Mouse (Mus musculus): Measurements from ENCODE around the gene Mapk3. TPM values are rescaled to one million over a fixed set of nuclear protein-coding genes. Genes with fewer than 3 reads are reported as not detected.
A peak's percentile ranks its signal among the peaks of the same experiment; 100 is the strongest.

Gene Mapk3
- polyA plus RNA-seq, 1 experiment from 2014 or later, result 54.9 TPM

- WGBS, result 83% methylated on average over 5 of the region's 5 CpGs
- 0 out of 2 replicates have a peak, but pooled peaks cover 3% of the 10 kb centered on the region for H3K4me1 ChIP-seq
- H3K27ac ChIP-seq (replicated peaks), result no peak overlapping the region
- H3K9me3 ChIP-seq (replicated peaks), result no peaks in the 10 kb centered on the region
- H3K36me3 ChIP-seq, result no peaks in the 10 kb centered on the region
- no peak for DNase-seq (ENCODE audit: low spot score)
- H3K27me3 ChIP-seq (ENCODE audit: low read depth, poor library complexity, severe bottlenecking), result no peaks in the 10 kb centered on the region
- no peak overlapping the region for H3K4me3 ChIP-seq
Measured at GRCm38 (mm10) chr7:126740977-126741376, 18.4 kb upstream of the Mapk3 start.

- H3K27ac ChIP-seq (replicated peaks), result no peak overlapping the region
- WGBS, result 88% methylated on average over 5 of the region's 5 CpGs
- no peak overlapping the region for H3K4me3 ChIP-seq
- no peaks in the 10 kb centered on the region for H3K9me3 ChIP-seq (replicated peaks)
- H3K36me3 ChIP-seq, result no peaks in the 10 kb centered on the region
- no peak for DNase-seq (ENCODE audit: low spot score)
- H3K27me3 ChIP-seq (ENCODE audit: low read depth, poor library complexity, severe bottlenecking), result no peaks in the 10 kb centered on the region
- 0 out of 2 replicates have a peak, but pooled peaks cover 3% of the 10 kb centered on the region for H3K4me1 ChIP-seq
Measured at GRCm38 (mm10) chr7:126741452-126741851, 17.9 kb upstream of the Mapk3 start.

GRCm38 (mm10) chr7:126741964-126742482 lies 17.4 kb upstream of the Mapk3 start:
- WGBS, result 91% methylated on average over 13 of the region's 13 CpGs
- Histone ChIP-seq H3K27me3 (ENCODE audit: low read depth, poor library complexity, severe bottlenecking) (no peaks in the 10 kb centered on the region), H3K36me3 (no peaks in the 10 kb centered on the region), H3K4me3 (no peak overlapping the region), H3K27ac (replicated peaks) (no peak overlapping the region), H3K4me1 (peaks cover 7% of the 10 kb centered on the region; the same call in 1 of the 2 replicates), H3K9me3 (replicated peaks) (no peaks in the 10 kb centered on the region)
- DNase-seq (ENCODE audit: low spot score), result no peak

GRCm38 (mm10) chr7:126746066-126746465 lies 13.3 kb upstream of the Mapk3 start:
- 95% methylated on average over 12 of the region's 12 CpGs for WGBS
- Histone ChIP-seq H3K9me3 (replicated peaks) (no peaks in the 10 kb centered on the region), H3K27ac (replicated peaks) (no peak overlapping the region), H3K4me1 (peaks cover 4% of the 10 kb centered on the region; the same call in 1 of the 2 replicates), H3K27me3 (ENCODE audit: low read depth, poor library complexity, severe bottlenecking) (no peaks in the 10 kb centered on the region), H3K4me3 (no peak overlapping the region), H3K36me3 (no peaks in the 10 kb centered on the region)
- DNase-seq (ENCODE audit: low spot score), result no peak

GRCm38 (mm10) chr7:126746798-126747197 lies 12.6 kb upstream of the Mapk3 start:
- Histone ChIP-seq H3K4me3 (no peak overlapping the region), H3K27me3 (ENCODE audit: low read depth, poor library complexity, severe bottlenecking) (no peaks in the 10 kb centered on the region), H3K27ac (replicated peaks) (no peak overlapping the region; the same call in 1 of the 2 replicates), H3K9me3 (replicated peaks) (no peaks in the 10 kb centered on the region), H3K36me3 (no peaks in the 10 kb centered on the region), H3K4me1 (peaks cover 4% of the 10 kb centered on the region; the same call in 1 of the 2 replicates)
- 55% methylated on average over 6 of the region's 6 CpGs for WGBS
- DNase-seq (ENCODE audit: low spot score), result no peak

GRCm38 (mm10) chr7:126748824-126749223 lies 10.6 kb upstream of the Mapk3 start:
- Histone ChIP-seq H3K4me3 (no peak overlapping the region), H3K9me3 (replicated peaks) (no peaks in the 10 kb centered on the region), H3K4me1 (peaks cover 4% of the 10 kb centered on the region; the same call in 1 of the 2 replicates), H3K36me3 (no peaks in the 10 kb centered on the region), H3K27me3 (ENCODE audit: low read depth, poor library complexity, severe bottlenecking) (no peaks in the 10 kb centered on the region), H3K27ac (replicated peaks) (no peak overlapping the region)
- WGBS, result 78% methylated on average over 7 of the region's 7 CpGs
- no peak for DNase-seq (ENCODE audit: low spot score)

- H3K27ac ChIP-seq (replicated peaks), result no peak overlapping the region
- H3K36me3 ChIP-seq, result no peaks in the 10 kb centered on the region
- WGBS, result 95% methylated on average over 17 of the region's 17 CpGs
- no peaks in the 10 kb centered on the region for H3K27me3 ChIP-seq (ENCODE audit: low read depth, poor library complexity, severe bottlenecking)
- no peaks in the 10 kb centered on the region for H3K9me3 ChIP-seq (replicated peaks)
- peaks cover 9% of the 10 kb centered on the region; the same call in 1 of the 2 replicates for H3K4me1 ChIP-seq
- DNase-seq (ENCODE audit: low spot score), result no peak
- H3K4me3 ChIP-seq, result no peak overlapping the region
Measured at GRCm38 (mm10) chr7:126749582-126750343, 9.6 kb upstream of the Mapk3 start.

- H3K27me3 ChIP-seq (ENCODE audit: low read depth, poor library complexity, severe bottlenecking), result no peaks in the 10 kb centered on the region
- no peaks in the 10 kb centered on the region for H3K9me3 ChIP-seq (replicated peaks)
- 2% methylated on average over 9 of the region's 9 CpGs for WGBS
- peak; percentile 81 for DNase-seq (ENCODE audit: low spot score)
- peaks cover 18% of the 10 kb centered on the region for H3K4me1 ChIP-seq
- H3K36me3 ChIP-seq, result no peaks in the 10 kb centered on the region
- H3K27ac ChIP-seq (replicated peaks), result peak overlapping the region; percentile 76
- H3K4me3 ChIP-seq, result 0 out of 2 replicates have a peak overlapping the region, but pooled peaks have one; percentile 12
Measured at GRCm38 (mm10) chr7:126754866-126755265, 4.5 kb upstream of the Mapk3 start.

GRCm38 (mm10) chr7:126758539-126758938 lies 862 bp upstream of the Mapk3 start:
- WGBS, result 73% methylated on average over 7 of the region's 7 CpGs
- Histone ChIP-seq H3K27ac (replicated peaks) (peak overlapping the region; percentile 95), H3K4me1 (peaks cover 48% of the 10 kb centered on the region)

GRCm38 (mm10) chr7:126759672-126760390 lies 430 bp downstream of the Mapk3 start:
- H3K27ac ChIP-seq (replicated peaks), result peak overlapping the region; percentile 95
- peaks cover 42% of the 10 kb centered on the region for H3K4me1 ChIP-seq
- H3K36me3 ChIP-seq, result peaks cover 36% of the 10 kb centered on the region
- peak overlapping the region; percentile 80 for H3K4me3 ChIP-seq
- H3K27me3 ChIP-seq (ENCODE audit: low read depth, poor library complexity, severe bottlenecking), result no peaks in the 10 kb centered on the region
- under 1% methylated on average over 23 of the region's 24 CpGs for WGBS
- DNase-seq (ENCODE audit: low spot score), result no peak
- H3K9me3 ChIP-seq (replicated peaks), result no peaks in the 10 kb centered on the region

More at GRCm38 (mm10) chr7:126758539-126758938, 862 bp upstream of the Mapk3 start:
- Histone ChIP-seq H3K4me3 (peak overlapping the region; percentile 80; the same call in 1 of the 2 replicates), H3K9me3 (replicated peaks) (no peaks in the 10 kb centered on the region), H3K36me3 (peaks cover 23% of the 10 kb centered on the region), H3K27me3 (ENCODE audit: low read depth, poor library complexity, severe bottlenecking) (no peaks in the 10 kb centered on the region)
- DNase-seq (ENCODE audit: low spot score), result no peak

GRCm38 (mm10) chr7:126760391-126760802 lies 996 bp downstream of the Mapk3 start:
- H3K27me3 ChIP-seq (ENCODE audit: low read depth, poor library complexity, severe bottlenecking), result no peaks in the 10 kb centered on the region
- DNase-seq (ENCODE audit: low spot score), result peak; percentile 41
- no peaks in the 10 kb centered on the region for H3K9me3 ChIP-seq (replicated peaks)
- 24% methylated on average over 3 of the region's 3 CpGs for WGBS
- peak overlapping the region; percentile 95 for H3K27ac ChIP-seq (replicated peaks)
- H3K36me3 ChIP-seq, result peaks cover 42% of the 10 kb centered on the region
- H3K4me1 ChIP-seq, result peaks cover 37% of the 10 kb centered on the region
- H3K4me3 ChIP-seq, result peak overlapping the region; percentile 80

- WGBS, result 81% methylated on average over 4 of the region's 4 CpGs
- DNase-seq (ENCODE audit: low spot score), result no peak
- Histone ChIP-seq H3K27ac (replicated peaks) (peak overlapping the region; percentile 95), H3K4me3 (peak overlapping the region; percentile 80), H3K9me3 (replicated peaks) (no peaks in the 10 kb centered on the region), H3K36me3 (peaks cover 47% of the 10 kb centered on the region), H3K4me1 (peaks cover 37% of the 10 kb centered on the region), H3K27me3 (ENCODE audit: low read depth, poor library complexity, severe bottlenecking) (no peaks in the 10 kb centered on the region)
Measured at GRCm38 (mm10) chr7:126760956-126761355, 1.6 kb downstream of the Mapk3 start.
